In genomic region chr11:82022504-82023056, GRCm38 (mm10) we compare ENCODE assay signal across 28 mouse cellular contexts. TPM values are rescaled to one million over a fixed set of nuclear protein-coding genes. Genes with fewer than 3 reads are reported as not detected.
DNase-seq lines count a peak whose midpoint lies in the region; ATAC-seq and TF ChIP-seq lines count a peak whose summit lies in the region.
"Had no signal": no experiment of that assay in that cellular context is flagged by ENCODE, and none has a peak within 500 bp of the region (broad histone marks: within the 10 kb centered on the region; RNA-seq: fewer than 3 reads in every experiment).

No protein-coding gene starts in this region.

- TF ChIP-seq CTCF in lung, postnatal 0 days (IDR thresholded peaks at IDR 0.05), result no peak

- no peak overlapping the region for H3K4me3 ChIP-seq in lung, postnatal 0 days (ENCODE audit: low read depth, low read length)
- H3K4me3 ChIP-seq in macrophage (ENCODE audit: inconsistent target), result no peak overlapping the region
- no peak overlapping the region for H3K4me3 ChIP-seq in hindbrain, embryonic 10.5 days
- H3K4me3 ChIP-seq: embryonic facial prominence, embryonic 13.5 days; forebrain, embryonic 12.5 days; gastrocnemius, adult 2 months; heart, embryonic 15.5 days had no signal

- no peaks in the 10 kb centered on the region for H3K4me1 ChIP-seq in lung, postnatal 0 days (ENCODE audit: insufficient read depth, low read depth, low read length)
- H3K4me1 ChIP-seq in hindbrain, embryonic 10.5 days (replicated peaks), result no peaks in the 10 kb centered on the region
- H3K4me1 ChIP-seq: embryonic facial prominence, embryonic 13.5 days; forebrain, embryonic 12.5 days had no signal

- TF ChIP-seq EP300 in lung, postnatal 0 days (IDR thresholded peaks at IDR 0.05), result peak; percentile 65

- no peak overlapping the region for H3K4me2 ChIP-seq in lung, postnatal 0 days (replicated peaks; ENCODE audit: low read depth, low read length)
- H3K4me2 ChIP-seq: embryonic facial prominence, embryonic 13.5 days; forebrain, embryonic 12.5 days; heart, embryonic 11.5 days; heart, embryonic 15.5 days; hindbrain, embryonic 14.5 days had no signal

- H3K27me3 ChIP-seq in lung, postnatal 0 days (replicated peaks; ENCODE audit: insufficient read depth, low read length), result no peaks in the 10 kb centered on the region
- no peaks in the 10 kb centered on the region for H3K27me3 ChIP-seq in hindbrain, embryonic 10.5 days (ENCODE audit: insufficient read depth, poor library complexity, severe bottlenecking)
- H3K27me3 ChIP-seq: embryonic facial prominence, embryonic 13.5 days; forebrain, embryonic 12.5 days; heart, embryonic 15.5 days; Patski had no signal

- H3K9ac ChIP-seq in lung, postnatal 0 days (replicated peaks; ENCODE audit: low read depth), result no peak overlapping the region
- H3K9ac ChIP-seq: embryonic facial prominence, embryonic 13.5 days; forebrain, embryonic 12.5 days; forebrain, postnatal 0 days; heart, embryonic 15.5 days; hindbrain, embryonic 14.5 days had no signal

- peak; percentile 78 for DNase-seq in lung, postnatal 0 days (ENCODE audit: low spot score)
- no peak for DNase-seq in lung, postnatal 14 days
- DNase-seq in adipocyte (ENCODE audit: low spot score), result peak; percentile 42
- no peak for DNase-seq in retina, embryonic 14.5 days (ENCODE audit: low spot score)
- DNase-seq in hindbrain, embryonic 10.5 days (ENCODE audit: low spot score), result no peak
- no peak for DNase-seq in heart, adult 9 months (ENCODE audit: low spot score in 2 of 2)
- DNase-seq: adrenal gland, adult 2 months; adrenal gland, postnatal 36 days; cerebellum, adult 11 months; cerebellum, adult 8-10 months; cerebellum, postnatal 14 days; forebrain, postnatal 0 days; gastrocnemius, adult 2 months; gastrocnemius, postnatal 36 days; heart, postnatal 14 days had no signal

- H3K79me2 ChIP-seq in macrophage (ENCODE audit: inconsistent target), result no peaks in the 10 kb centered on the region

- peak; percentile 48 for ATAC-seq in lung, postnatal 0 days
- ATAC-seq: activated CD4-positive, CD25-positive, alpha-beta regulatory T cell, adult 4 months; forebrain, postnatal 0 days; Patski had no signal

- no peaks in the 10 kb centered on the region for H3K36me3 ChIP-seq in lung, postnatal 0 days (ENCODE audit: insufficient read depth, low read length)
- no peaks in the 10 kb centered on the region for H3K36me3 ChIP-seq in macrophage (ENCODE audit: inconsistent target)
- H3K36me3 ChIP-seq in hindbrain, embryonic 10.5 days, result no peaks in the 10 kb centered on the region
- H3K36me3 ChIP-seq: embryonic facial prominence, embryonic 13.5 days; forebrain, embryonic 12.5 days; heart, embryonic 15.5 days had no signal

- WGBS in lung, postnatal 0 days, result 77% methylated on average over 6 of the region's 6 CpGs
- WGBS in macrophage (ENCODE audit: missing documents), result 14% methylated on average over 6 of the region's 6 CpGs
- 87% methylated on average over 6 of the region's 6 CpGs for WGBS in hindbrain, embryonic 10.5 days

- no peaks in the 10 kb centered on the region for H3K9me3 ChIP-seq in lung, postnatal 0 days (ENCODE audit: low read length)
- H3K9me3 ChIP-seq in hindbrain, embryonic 10.5 days, result no peaks in the 10 kb centered on the region
- H3K9me3 ChIP-seq: embryonic facial prominence, embryonic 13.5 days; forebrain, embryonic 12.5 days; heart, embryonic 15.5 days had no signal

- no peak overlapping the region for H3K27ac ChIP-seq in lung, postnatal 0 days (ENCODE audit: low read length)
- H3K27ac ChIP-seq in macrophage, result peak overlapping the region; percentile 94
- H3K27ac ChIP-seq in hindbrain, embryonic 10.5 days, result no peak overlapping the region
- H3K27ac ChIP-seq: embryonic facial prominence, embryonic 13.5 days; forebrain, embryonic 12.5 days; gastrocnemius, adult 2 months; heart, embryonic 15.5 days; hindbrain, embryonic 14.5 days had no signal

RNA-seq across cellular contexts. Expression of gene Ccl2, which starts 12.8 kb away (rescaled TPM):
- 3.4 and 12.1 TPM in 2 replicates for polyA plus RNA-seq in lung, postnatal 0 days (2015; fragmentation: Nextera tagmentation; extraction: Ambion mirVana)
- total RNA-seq in macrophage (2018; cell fraction: chromatin; rRNA removed), result 1,000 to 10,000 TPM in 1 of 26 experiments, 100 to 1,000 TPM in 20, 10 to 100 TPM in 5; 19.2 to 1,498 (median 228) TPM
- 1,000 to 10,000 TPM in 10 of 26 experiments, 100 to 1,000 TPM in 13, 10 to 100 TPM in 3; 77.3 to 3,885 (median 584) TPM for total RNA-seq in macrophage (2018; cell fraction: cytosol; rRNA removed)
- total RNA-seq in macrophage (2018; cell fraction: nucleus; rRNA removed), result 1,000 to 10,000 TPM in 12 of 26 experiments, 100 to 1,000 TPM in 13, 10 to 100 TPM in 1; 57.9 to 3,876 (median 952) TPM
- 58.0 to 939 TPM (median 78.4 TPM) in 3 replicates for polyA plus RNA-seq in macrophage (2018)
- 0.80 and 1.0 TPM in 2 replicates for polyA plus RNA-seq in hindbrain, embryonic 10.5 days (2016; fragmentation: Nextera tagmentation; extraction: Ambion mirVana)
- total RNA-seq: gastrocnemius, postnatal 36 days had no signal
- polyA plus RNA-seq: activated CD4-positive, CD25-positive, alpha-beta regulatory T cell, adult 4 months had no signal

RNA-seq across cellular contexts. Expression of gene Gm17268, which starts 15.8 kb away (rescaled TPM):
- not detected in 2 replicates for polyA plus RNA-seq in lung, postnatal 0 days (2015; fragmentation: Nextera tagmentation; extraction: Ambion mirVana)
- total RNA-seq in macrophage (2018; cell fraction: chromatin; rRNA removed), result not detected
- not detected for total RNA-seq in macrophage (2018; cell fraction: cytosol; rRNA removed)
- total RNA-seq in macrophage (2018; cell fraction: nucleus; rRNA removed), result not detected
- not detected in 3 replicates for polyA plus RNA-seq in macrophage (2018)
- not detected in 2 replicates for polyA plus RNA-seq in hindbrain, embryonic 10.5 days (2016; fragmentation: Nextera tagmentation; extraction: Ambion mirVana)
- total RNA-seq: adrenal gland, adult 2 months; adrenal gland, postnatal 36 days; forebrain, postnatal 0 days; gastrocnemius, adult 2 months; gastrocnemius, postnatal 36 days; heart, adult 18-20 months; heart, postnatal 14 days; hematopoietic stem cell, adult 5-6 weeks had no signal
- polyA plus RNA-seq: activated CD4-positive, CD25-positive, alpha-beta regulatory T cell, adult 4 months; adrenal gland, adult 2 months; brain, embryonic 14.5 days; C2C12; cortical plate, adult 2 months; embryonic facial prominence, embryonic 13.5 days; forebrain, embryonic 12.5 days; forebrain, postnatal 0 days; heart, embryonic 11.5 days; heart, embryonic 15.5 days; hindbrain, embryonic 14.5 days; Patski had no signal

RNA-seq across cellular contexts. Expression of gene Ccl7, which starts 22.9 kb away (rescaled TPM):
- polyA plus RNA-seq in lung, postnatal 0 days (2015; fragmentation: Nextera tagmentation; extraction: Ambion mirVana), result 3.4 and 8.1 TPM in 2 replicates
- total RNA-seq in macrophage (2018; cell fraction: chromatin; rRNA removed), result 1,000 to 10,000 TPM in 1 of 26 experiments, 100 to 1,000 TPM in 21, 10 to 100 TPM in 4; 14.4 to 1,116 (median 244) TPM
- 1,000 to 10,000 TPM in 10 of 26 experiments, 100 to 1,000 TPM in 13, 10 to 100 TPM in 3; 66.4 to 3,319 (median 600) TPM for total RNA-seq in macrophage (2018; cell fraction: cytosol; rRNA removed)
- 1,000 to 10,000 TPM in 13 of 26 experiments, 100 to 1,000 TPM in 12, 10 to 100 TPM in 1; 64.5 to 3,972 (median 989) TPM for total RNA-seq in macrophage (2018; cell fraction: nucleus; rRNA removed)
- 66.8 to 1,194 TPM (median 74.2 TPM) in 3 replicates for polyA plus RNA-seq in macrophage (2018)
- polyA plus RNA-seq in hindbrain, embryonic 10.5 days (2016; fragmentation: Nextera tagmentation; extraction: Ambion mirVana), result 0.21 TPM in 1 of 2 replicates, not detected in the other
- total RNA-seq: forebrain, postnatal 0 days; gastrocnemius, adult 2 months; gastrocnemius, postnatal 36 days; hematopoietic stem cell, adult 5-6 weeks had no signal
- polyA plus RNA-seq: activated CD4-positive, CD25-positive, alpha-beta regulatory T cell, adult 4 months had no signal

RNA-seq across cellular contexts. Expression of gene Ccl11, which starts 35.0 kb away (rescaled TPM):
- 26.6 and 31.3 TPM in 2 replicates for polyA plus RNA-seq in lung, postnatal 0 days (2015; fragmentation: Nextera tagmentation; extraction: Ambion mirVana)
- not detected for total RNA-seq in macrophage (2018; cell fraction: chromatin; rRNA removed)
- not detected for total RNA-seq in macrophage (2018; cell fraction: cytosol; rRNA removed)
- 1 to 10 TPM in 1 of 26 experiments, not detected in 25; 1.2 TPM for total RNA-seq in macrophage (2018; cell fraction: nucleus; rRNA removed)
- not detected in 3 replicates for polyA plus RNA-seq in macrophage (2018)
- polyA plus RNA-seq in hindbrain, embryonic 10.5 days (2016; fragmentation: Nextera tagmentation; extraction: Ambion mirVana), result not detected in 2 replicates
- total RNA-seq: forebrain, postnatal 0 days; hematopoietic stem cell, adult 5-6 weeks had no signal
- polyA plus RNA-seq: activated CD4-positive, CD25-positive, alpha-beta regulatory T cell, adult 4 months; cortical plate, adult 2 months; forebrain, embryonic 12.5 days; heart, embryonic 11.5 days; Patski had no signal

RNA-seq across cellular contexts. Expression of gene Asic2, which starts 54.3 kb away (rescaled TPM):
- polyA plus RNA-seq in lung, postnatal 0 days (2015; fragmentation: Nextera tagmentation; extraction: Ambion mirVana), result 0.05 and 0.06 TPM in 2 replicates
- total RNA-seq in macrophage (2018; cell fraction: chromatin; rRNA removed), result not detected
- total RNA-seq in macrophage (2018; cell fraction: cytosol; rRNA removed), result not detected
- not detected for total RNA-seq in macrophage (2018; cell fraction: nucleus; rRNA removed)
- polyA plus RNA-seq in macrophage (2018), result not detected in 3 replicates
- 1.6 and 2.6 TPM in 2 replicates for polyA plus RNA-seq in hindbrain, embryonic 10.5 days (2016; fragmentation: Nextera tagmentation; extraction: Ambion mirVana)
- total RNA-seq: heart, adult 18-20 months; heart, postnatal 14 days; hematopoietic stem cell, adult 5-6 weeks had no signal
- polyA plus RNA-seq: activated CD4-positive, CD25-positive, alpha-beta regulatory T cell, adult 4 months; C2C12; heart, embryonic 15.5 days had no signal

Comparison
In these comparisons a context has a peak if more than half of its experiments do, and no peak if none do; other contexts are left out.
1. DNase-seq: peak in lung, postnatal 0 days (single experiment) and adipocyte (single experiment); none in lung, postnatal 14 days (single experiment), retina, embryonic 14.5 days (single experiment), hindbrain, embryonic 10.5 days (single experiment) and heart, adult 9 months (0 of 2).